Mouse (Mus musculus) forebrain, embryonic 10.5 days (tissue): Measurements from ENCODE around the gene Ctf1. TPM values are rescaled to one million over a fixed set of nuclear protein-coding genes. Genes with fewer than 3 reads are reported as not detected.
"Not testable (repeated sequence)": the region's sequence is repeated elsewhere in the genome, so short reads cannot be mapped to it uniquely, and the experiment has no call there.

Experiments
- DNase-seq: peaks from one replicate; pipeline ENCODE4 v3.0.0-alpha.2; 2017; ENCODE audit warnings: low spot score; ENCODE audit errors: extremely low spot score
- H3K27ac ChIP-seq: fragments of 300-500 bp; sonication (generic); 2 replicates; pipeline ENCODE4 v1.5.1; 2016; ENCODE audit warnings: mild to moderate bottlenecking
- H3K27me3 ChIP-seq: fragments of 300-500 bp; sonication (generic); 2 replicates; pipeline ENCODE4 v1.6.1; 2016; ENCODE audit warnings: mild to moderate bottlenecking; ENCODE audit not compliant: poor library complexity, severe bottlenecking
- H3K36me3 ChIP-seq: fragments of 300-500 bp; sonication (generic); replicated peaks from 2 replicates; pipeline ENCODE4 v1.6.1; 2016; ENCODE audit warnings: mild to moderate bottlenecking, moderate library complexity
- H3K4me1 ChIP-seq: fragments of 300-500 bp; sonication (generic); 2 replicates; pipeline ENCODE4 v1.6.1; 2016
- H3K4me3 ChIP-seq: fragments of 300-500 bp; sonication (generic); 2 replicates; pipeline ENCODE4 v1.5.1; 2016; ENCODE audit warnings: mild to moderate bottlenecking, moderate library complexity
- H3K9me3 ChIP-seq: fragments of 300-500 bp; sonication (generic); 2 replicates; pipeline ENCODE4 v1.6.1; 2016; ENCODE audit warnings: mild to moderate bottlenecking, moderate library complexity
- WGBS: fragments of 180-500 bp; shearing (Covaris S2); methylation state at CpG from one replicate; pipeline ENCODE4 v1.1.7; 2016; 5-methylcytosine and 5-hydroxymethylcytosine counted together
- polyA plus RNA-seq: library from polyadenylated mRNA; unstranded; fragments of >200 nt; fragmentation: Nextera tagmentation; extraction: Ambion mirVana; gene quantifications from 2 replicates; pipeline ENCODE4 v1.2.1, GENCODE M21; 2016

Gene Ctf1
- polyA plus RNA-seq, 1 experiment from 2014 or later = 6.0 TPM

- WGBS = 94% methylated on average over 6 of the region's 6 CpGs
- Histone ChIP-seq H3K4me3 (no peak overlapping the region), H3K4me1 (peaks cover 23% of the 10 kb centered on the region), H3K27ac (no peak overlapping the region), H3K27me3 (peaks cover 5% of the 10 kb centered on the region; the same call in 1 of the 2 replicates), H3K36me3 (peaks cover 2% of the 10 kb centered on the region; the same call in 1 of the 2 replicates), H3K9me3 (no peaks in the 10 kb centered on the region)
- DNase-seq = no peak
Measured at GRCm38 (mm10) chr7:127719258-127719657, 6.7 kb downstream of the Ctf1 start.

- Histone ChIP-seq H3K4me1 (peaks cover 16% of the 10 kb centered on the region), H3K27ac (peak overlapping the region; percentile 26; the same call in 1 of the 2 replicates), H3K4me3 (no peak overlapping the region), H3K36me3 (no peaks in the 10 kb centered on the region), H3K27me3 (no peaks in the 10 kb centered on the region), H3K9me3 (no peaks in the 10 kb centered on the region)
- no peak for DNase-seq
- 48% methylated on average over 2 of the region's 2 CpGs for WGBS
Measured at GRCm38 (mm10) chr7:127725490-127725889, 13.0 kb downstream of the Ctf1 start.

GRCm38 (mm10) chr7:127725924-127726323 is 13.4 kb downstream of the Ctf1 start:
- H3K4me3 ChIP-seq = no peak overlapping the region
- H3K27me3 ChIP-seq = no peaks in the 10 kb centered on the region
- WGBS = 39% methylated on average over 6 of the region's 6 CpGs
- no peaks in the 10 kb centered on the region for H3K9me3 ChIP-seq
- H3K27ac ChIP-seq = peak overlapping the region; percentile 26
- H3K4me1 ChIP-seq = peaks cover 16% of the 10 kb centered on the region
- no peaks in the 10 kb centered on the region for H3K36me3 ChIP-seq
- DNase-seq = no peak

- peaks cover 16% of the 10 kb centered on the region for H3K4me1 ChIP-seq
- H3K36me3 ChIP-seq = no peaks in the 10 kb centered on the region
- H3K27me3 ChIP-seq = no peaks in the 10 kb centered on the region
- no peaks in the 10 kb centered on the region for H3K9me3 ChIP-seq
- no peak overlapping the region for H3K4me3 ChIP-seq
- no peak overlapping the region for H3K27ac ChIP-seq
- no peak for DNase-seq
- 81% methylated on average over 7 of the region's 7 CpGs for WGBS
Measured at GRCm38 (mm10) chr7:127727898-127728297, 15.4 kb downstream of the Ctf1 start.

- WGBS = 78% methylated on average over 4 of the region's 4 CpGs
- DNase-seq = no peak
- no peaks in the 10 kb centered on the region for H3K36me3 ChIP-seq
- peaks cover 16% of the 10 kb centered on the region for H3K4me1 ChIP-seq
- no peak overlapping the region for H3K4me3 ChIP-seq
- H3K27me3 ChIP-seq = no peaks in the 10 kb centered on the region
- no peak overlapping the region for H3K27ac ChIP-seq
- no peaks in the 10 kb centered on the region for H3K9me3 ChIP-seq
Measured at GRCm38 (mm10) chr7:127730170-127730569, 17.6 kb downstream of the Ctf1 start.

- H3K9me3 ChIP-seq = not testable (repeated sequence)
Measured at GRCm38 (mm10) chr7:127732066-127732465, 19.5 kb downstream of the Ctf1 start, which contains the start of gene Ctf2. TSS of gene Ctf2 (minus strand) at chr7:127732166.

GRCm38 (mm10) chr7:127744366-127745045 is 32.0 kb downstream of the Ctf1 start, which contains the start of gene Fbxl19:
TSS of gene Fbxl19 (plus strand) at chr7:127744543.
- peak within 1 kb of the TSS; percentile 71 for H3K4me3 ChIP-seq
- H3K27me3 ChIP-seq = no peaks in the 10 kb centered on the region
- peak within 1 kb of the TSS; percentile 97 for H3K27ac ChIP-seq
- peaks cover 33% of the 10 kb centered on the region for H3K4me1 ChIP-seq
- H3K9me3 ChIP-seq = no peaks in the 10 kb centered on the region
- WGBS = under 1% methylated on average over 26 of the region's 26 CpGs
- peaks cover 19% of the 10 kb centered on the region for H3K36me3 ChIP-seq
- DNase-seq = peak; percentile 72

More at GRCm38 (mm10) chr7:127732066-127732465, 19.5 kb downstream of the Ctf1 start, which contains the start of gene Ctf2:
- H3K4me1 ChIP-seq, H3K36me3 ChIP-seq, H3K27me3 ChIP-seq, H3K4me3 ChIP-seq, H3K27ac ChIP-seq, DNase-seq: not testable (repeated sequence)
- 100% methylated on average over 1 of the region's 5 CpGs for WGBS

GRCm38 (mm10) chr7:127745251-127745651 is 32.7 kb downstream of the Ctf1 start:
- Histone ChIP-seq H3K27me3 (no peaks in the 10 kb centered on the region), H3K4me1 (peaks cover 33% of the 10 kb centered on the region), H3K36me3 (peaks cover 26% of the 10 kb centered on the region), H3K9me3 (no peaks in the 10 kb centered on the region), H3K27ac (peak overlapping the region; percentile 97), H3K4me3 (peak overlapping the region; percentile 71)
- peak; percentile 93 for DNase-seq
- under 1% methylated on average over 19 of the region's 19 CpGs for WGBS

GRCm38 (mm10) chr7:127745652-127746493 is 33.3 kb downstream of the Ctf1 start:
- peaks cover 33% of the 10 kb centered on the region for H3K4me1 ChIP-seq
- no peaks in the 10 kb centered on the region for H3K9me3 ChIP-seq
- peak overlapping the region; percentile 71 for H3K4me3 ChIP-seq
- peak; percentile 96 for DNase-seq
- peaks cover 33% of the 10 kb centered on the region for H3K36me3 ChIP-seq
- 0% methylated on average over 39 of the region's 39 CpGs for WGBS
- H3K27me3 ChIP-seq = no peaks in the 10 kb centered on the region
- peak overlapping the region; percentile 97 for H3K27ac ChIP-seq

GRCm38 (mm10) chr7:127746494-127747491 is 34.3 kb downstream of the Ctf1 start:
- 1% methylated on average over 42 of the region's 62 CpGs for WGBS
- H3K4me3 ChIP-seq = peak overlapping the region; percentile 71
- H3K36me3 ChIP-seq = peaks cover 42% of the 10 kb centered on the region
- no peaks in the 10 kb centered on the region for H3K9me3 ChIP-seq
- no peaks in the 10 kb centered on the region for H3K27me3 ChIP-seq
- peak; percentile 70 for DNase-seq
- peak overlapping the region; percentile 97 for H3K27ac ChIP-seq
- H3K4me1 ChIP-seq = peaks cover 33% of the 10 kb centered on the region

- peaks cover 35% of the 10 kb centered on the region for H3K4me1 ChIP-seq
- H3K27ac ChIP-seq = peak overlapping the region; percentile 97
- H3K36me3 ChIP-seq = peaks cover 51% of the 10 kb centered on the region
- no peaks in the 10 kb centered on the region for H3K9me3 ChIP-seq
- no peaks in the 10 kb centered on the region for H3K27me3 ChIP-seq
- peak overlapping the region; percentile 71 for H3K4me3 ChIP-seq
- WGBS = 36% methylated on average over 6 of the region's 6 CpGs
- no peak for DNase-seq
Measured at GRCm38 (mm10) chr7:127747559-127748234, 35.2 kb downstream of the Ctf1 start.
